Mouse (Mus musculus): ENCODE measurements around the gene Camk2n2. TPM values are rescaled to one million over a fixed set of nuclear protein-coding genes. Genes with fewer than 3 reads are reported as not detected.

Gene Camk2n2
- polyA plus RNA-seq, 1 experiment from 2014 or later = 0.13 TPM

- peaks cover 43% of the 10 kb centered on the region for H3K27me3 ChIP-seq (ENCODE audit: insufficient read depth, low read length)
- TF ChIP-seq CTCF (IDR thresholded peaks at IDR 0.05; ENCODE audit: low read depth) (no peak), EP300 (IDR thresholded peaks at IDR 0.05; ENCODE audit: low read depth) (no peak)
- under 1% methylated on average over 9 of the region's 9 CpGs for WGBS (ENCODE audit: insufficient replicate concordance)
- DNase-seq (no peak), ATAC-seq (no peak)
- no peak overlapping the region for H3K27ac ChIP-seq (ENCODE audit: low read depth)
- H3K4me2 ChIP-seq (ENCODE audit: low read depth, low read length) = peak overlapping the region; percentile 99
- H3K36me3 ChIP-seq (replicated peaks; ENCODE audit: insufficient read depth, low read length) = no peaks in the 10 kb centered on the region
- no peak overlapping the region for H3K9ac ChIP-seq (replicated peaks)
- H3K4me1 ChIP-seq (ENCODE audit: insufficient read depth) = peaks cover 35% of the 10 kb centered on the region
- no peaks in the 10 kb centered on the region for H3K9me3 ChIP-seq (ENCODE audit: low read length)
- H3K4me3 ChIP-seq (ENCODE audit: low read depth, low read length) = peak overlapping the region; percentile 71
These were observed 720 bp downstream of the Camk2n2 start for GRCm38 (mm10) chr16:20620399-20620735.

GRCm38 (mm10) chr16:20619541-20620398, 1.3 kb downstream of the Camk2n2 start:
- H3K4me2 ChIP-seq (ENCODE audit: low read depth, low read length) = peak overlapping the region; percentile 99
- WGBS (ENCODE audit: insufficient replicate concordance) = 3% methylated on average over 64 of the region's 83 CpGs
- no peak for TF ChIP-seq EP300 (IDR thresholded peaks at IDR 0.05; ENCODE audit: low read depth)
- TF ChIP-seq CTCF (IDR thresholded peaks at IDR 0.05; ENCODE audit: low read depth) = no peak
- peaks cover 35% of the 10 kb centered on the region for H3K4me1 ChIP-seq (ENCODE audit: insufficient read depth)
- peak; percentile 57 for ATAC-seq
- DNase-seq = peak; percentile 67
- no peaks in the 10 kb centered on the region for H3K36me3 ChIP-seq (replicated peaks; ENCODE audit: insufficient read depth, low read length)
- H3K9ac ChIP-seq (replicated peaks) = no peak overlapping the region
- H3K4me3 ChIP-seq (ENCODE audit: low read depth, low read length) = peak overlapping the region; percentile 71
- H3K27me3 ChIP-seq (ENCODE audit: insufficient read depth, low read length) = peaks cover 43% of the 10 kb centered on the region
- H3K9me3 ChIP-seq (ENCODE audit: low read length) = no peaks in the 10 kb centered on the region
- H3K27ac ChIP-seq (ENCODE audit: low read depth) = no peak overlapping the region

GRCm38 (mm10) chr16:20611357-20612227, 9.5 kb downstream of the Camk2n2 start, which contains the start of the genes Eef1akmt4, Gm49333 and Alg3:
Gene Eef1akmt4 (plus strand): TSS chr16:20611593.
Gene Gm49333 (plus strand): TSS chr16:20611610.
Gene Alg3 (minus strand): TSS chr16:20611735.
- Histone ChIP-seq H3K36me3 (replicated peaks; ENCODE audit: insufficient read depth, low read length) (peaks cover 13% of the 10 kb centered on the region; the same call in 1 of the 2 replicates), H3K4me1 (ENCODE audit: insufficient read depth) (peaks cover 17% of the 10 kb centered on the region), H3K4me2 (ENCODE audit: low read depth, low read length) (peak within 1 kb of the TSS; percentile 80), H3K27me3 (ENCODE audit: insufficient read depth, low read length) (no peaks in the 10 kb centered on the region), H3K9ac (replicated peaks) (peak within 1 kb of the TSS; percentile 84), H3K4me3 (ENCODE audit: low read depth, low read length) (peak within 1 kb of the TSS; percentile 81), H3K9me3 (ENCODE audit: low read length) (no peaks in the 10 kb centered on the region), H3K27ac (ENCODE audit: low read depth) (peak within 1 kb of the TSS; percentile 72)
- TF ChIP-seq EP300 (IDR thresholded peaks at IDR 0.05; ENCODE audit: low read depth) = no peak; the same call in 1 of the 2 replicates
- no peak for TF ChIP-seq CTCF (IDR thresholded peaks at IDR 0.05; ENCODE audit: low read depth)
- DNase-seq (peak; percentile 91), ATAC-seq (peak; percentile 98)
- WGBS (ENCODE audit: insufficient replicate concordance) = 2% methylated on average over 41 of the region's 41 CpGs

GRCm38 (mm10) chr16:20610501-20611356, 10.4 kb downstream of the Camk2n2 start:
- Histone ChIP-seq H3K4me2 (ENCODE audit: low read depth, low read length) (peak overlapping the region; percentile 80), H3K27me3 (ENCODE audit: insufficient read depth, low read length) (no peaks in the 10 kb centered on the region), H3K4me3 (ENCODE audit: low read depth, low read length) (peak overlapping the region; percentile 81), H3K9ac (replicated peaks) (peak overlapping the region; percentile 84), H3K4me1 (ENCODE audit: insufficient read depth) (peaks cover 17% of the 10 kb centered on the region), H3K36me3 (replicated peaks; ENCODE audit: insufficient read depth, low read length) (peaks cover 21% of the 10 kb centered on the region; the same call in 1 of the 2 replicates), H3K27ac (ENCODE audit: low read depth) (peak overlapping the region; percentile 72), H3K9me3 (ENCODE audit: low read length) (no peaks in the 10 kb centered on the region)
- DNase-seq (peak; percentile 85), ATAC-seq (peak; percentile 64)
- under 1% methylated on average over 28 of the region's 28 CpGs for WGBS (ENCODE audit: insufficient replicate concordance)
- TF ChIP-seq EP300 (IDR thresholded peaks at IDR 0.05; ENCODE audit: low read depth) (peak; percentile 56; the same call in 1 of the 2 replicates), CTCF (IDR thresholded peaks at IDR 0.05; ENCODE audit: low read depth) (no peak)

GRCm38 (mm10) chr16:20604705-20605104, 16.4 kb downstream of the Camk2n2 start:
- WGBS (ENCODE audit: insufficient replicate concordance) = 78% methylated on average over 9 of the region's 9 CpGs
- no peaks in the 10 kb centered on the region for H3K9me3 ChIP-seq (ENCODE audit: low read length)
- no peak overlapping the region for H3K4me2 ChIP-seq (ENCODE audit: low read depth, low read length)
- H3K9ac ChIP-seq (replicated peaks) = no peak overlapping the region
- TF ChIP-seq CTCF (IDR thresholded peaks at IDR 0.05; ENCODE audit: low read depth) = no peak
- TF ChIP-seq EP300 (IDR thresholded peaks at IDR 0.05; ENCODE audit: low read depth) = no peak
- DNase-seq (no peak), ATAC-seq (no peak)
- H3K36me3 ChIP-seq (replicated peaks; ENCODE audit: insufficient read depth, low read length) = peaks cover 30% of the 10 kb centered on the region
- H3K27ac ChIP-seq (ENCODE audit: low read depth) = no peak overlapping the region
- H3K4me3 ChIP-seq (ENCODE audit: low read depth, low read length) = no peak overlapping the region
- 0 out of 2 replicates have a peak, but pooled peaks cover 4% of the 10 kb centered on the region for H3K27me3 ChIP-seq (ENCODE audit: insufficient read depth, low read length)
- H3K4me1 ChIP-seq (ENCODE audit: insufficient read depth) = peaks cover 2% of the 10 kb centered on the region
